Mouse (Mus musculus) hindbrain, embryonic 11.5 days (tissue): ENCODE results near the gene Iqsec1. TPM values are rescaled to one million over a fixed set of nuclear protein-coding genes. Genes with fewer than 3 reads are reported as not detected.

ENCODE experiments used
- ATAC-seq: fragments of 200-750 bp; cut with Nextera tagmentation; 2 replicates; pipeline ENCODE4 v1.8.0; 2017; ENCODE audit warnings: mild to moderate bottlenecking, moderate TSS enrichment, moderate library complexity; ENCODE audit not compliant: low FRiP score
- DNase-seq: peaks from one replicate; pipeline ENCODE4 v3.0.0-alpha.2; 2015; ENCODE audit warnings: low spot score
- H3K27ac ChIP-seq: fragments of 300-500 bp; sonication (generic); 2 replicates; pipeline ENCODE4 v1.5.1; 2014; ENCODE audit warnings: mild to moderate bottlenecking, low read depth, low read length
- H3K27me3 ChIP-seq: fragments of 300-500 bp; sonication (generic); 2 replicates; pipeline ENCODE4 v1.6.1; 2014; ENCODE audit warnings: mild to moderate bottlenecking, low read length, moderate library complexity, mixed read lengths; ENCODE audit not compliant: control insufficient read depth, insufficient read depth
- H3K36me3 ChIP-seq: fragments of 300-500 bp; sonication (generic); 2 replicates; pipeline ENCODE4 v1.6.1; 2014; ENCODE audit warnings: mild to moderate bottlenecking, low read length, moderate library complexity, mixed read lengths; ENCODE audit not compliant: control insufficient read depth, insufficient read depth
- H3K4me1 ChIP-seq: fragments of 300-500 bp; sonication (generic); replicated peaks from 2 replicates; pipeline ENCODE4 v1.6.1; 2014; ENCODE audit warnings: low read length, mixed read lengths; ENCODE audit not compliant: control insufficient read depth, insufficient read depth
- H3K4me2 ChIP-seq: fragments of 300-500 bp; sonication (generic); replicated peaks from 2 replicates; pipeline ENCODE4 v1.6.1; 2014; ENCODE audit warnings: mild to moderate bottlenecking, low read depth, low read length
- H3K4me3 ChIP-seq: fragments of 300-500 bp; sonication (generic); 2 replicates; pipeline ENCODE4 v1.5.1; 2014; ENCODE audit warnings: low read depth, low read length
- H3K9ac ChIP-seq: fragments of 300-500 bp; sonication (generic); 2 replicates; pipeline ENCODE4 v1.6.1; 2014; ENCODE audit warnings: low read depth, low read length
- H3K9me3 ChIP-seq: fragments of 300-500 bp; sonication (generic); 2 replicates; pipeline ENCODE4 v1.6.1; 2016; ENCODE audit warnings: low read length; ENCODE audit not compliant: control insufficient read depth
- WGBS: fragments of 180-500 bp; shearing (Covaris S2); extraction: QIAGEN DNeasy Blood & Tissue Kit; methylation state at CpG from one replicate; pipeline ENCODE4 v1.1.7; 2014; 5-methylcytosine and 5-hydroxymethylcytosine counted together
- polyA plus RNA-seq: library from polyadenylated mRNA; unstranded; fragments of >200 nt; fragmentation: Nextera tagmentation; extraction: Ambion mirVana; gene quantifications from 2 replicates; pipeline ENCODE4 v1.2.1, GENCODE M21; 2014

The Iqsec1 gene
- polyA plus RNA-seq, 1 experiment from 2014 or later = 22.4 TPM

- no peak overlapping the region for H3K9ac ChIP-seq
- DNase-seq (peak; percentile 44), ATAC-seq (0 out of 2 replicates have a peak, but pooled peaks have one; percentile 19)
- H3K27ac ChIP-seq = peak overlapping the region; percentile 60
- H3K4me3 ChIP-seq = no peak overlapping the region
- no peaks in the 10 kb centered on the region for H3K36me3 ChIP-seq
- no peaks in the 10 kb centered on the region for H3K27me3 ChIP-seq
- WGBS = 44% methylated on average over 5 of the region's 5 CpGs
- peaks cover 10% of the 10 kb centered on the region; the same call in 1 of the 2 replicates for H3K4me1 ChIP-seq
- no peaks in the 10 kb centered on the region for H3K9me3 ChIP-seq
- H3K4me2 ChIP-seq = no peak overlapping the region
Measured at GRCm38 (mm10) chr6:90920510-90921220, 67.8 kb downstream of the Iqsec1 start.

DNA sequence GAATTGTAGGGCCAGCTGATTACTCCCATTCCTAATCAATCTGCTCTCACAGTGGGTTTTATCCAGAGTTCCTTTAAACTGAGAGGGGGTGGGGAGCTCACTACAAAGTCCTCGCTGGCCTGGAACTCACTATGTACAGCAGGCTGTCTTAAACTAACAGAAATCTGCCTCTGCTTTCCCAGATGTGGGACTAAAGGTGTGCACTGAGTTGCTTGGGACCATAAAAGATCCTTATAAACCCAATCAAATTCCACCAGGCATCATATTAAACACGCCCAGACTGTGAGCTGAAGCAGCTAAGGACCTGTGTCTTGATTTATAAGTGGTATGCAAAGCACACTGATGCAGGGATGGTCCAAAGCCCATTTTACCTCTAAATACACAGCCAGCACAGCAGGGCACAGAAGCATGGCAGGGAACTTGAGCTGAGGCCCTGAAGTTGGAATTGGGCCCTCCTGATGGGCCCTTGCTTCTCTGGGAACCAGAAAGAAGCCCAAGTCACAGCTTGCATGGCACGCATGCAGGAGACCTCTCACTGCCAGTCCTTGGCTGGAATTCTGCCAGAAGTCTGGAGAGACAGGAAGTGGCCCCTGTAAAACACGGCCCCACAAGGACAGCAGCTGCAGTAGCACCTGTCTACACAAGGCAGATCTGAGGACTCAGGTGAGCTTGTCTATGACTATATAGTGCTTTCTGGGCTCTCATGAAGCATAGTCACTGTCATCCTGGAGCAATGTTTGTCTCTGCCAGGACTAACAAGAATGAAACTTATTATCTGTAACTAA, 68.7 kb downstream of the Iqsec1 start:
- H3K9ac ChIP-seq = no peak overlapping the region
- DNase-seq (no peak), ATAC-seq (no peak)
- peaks cover 10% of the 10 kb centered on the region; the same call in 1 of the 2 replicates for H3K4me1 ChIP-seq
- 0 out of 2 replicates have a peak overlapping the region, but pooled peaks have one; percentile 20 for H3K27ac ChIP-seq
- 55% methylated on average over 4 of the region's 4 CpGs for WGBS
- no peak overlapping the region for H3K4me3 ChIP-seq
- H3K9me3 ChIP-seq = no peaks in the 10 kb centered on the region
- H3K36me3 ChIP-seq = no peaks in the 10 kb centered on the region
- H3K4me2 ChIP-seq = no peak overlapping the region
- H3K27me3 ChIP-seq = no peaks in the 10 kb centered on the region

GRCm38 (mm10) chr6:90915585-90915984, 72.9 kb downstream of the Iqsec1 start:
- Histone ChIP-seq H3K27ac (no peak overlapping the region), H3K4me3 (no peak overlapping the region), H3K4me2 (no peak overlapping the region), H3K9ac (no peak overlapping the region), H3K9me3 (no peaks in the 10 kb centered on the region), H3K27me3 (no peaks in the 10 kb centered on the region), H3K36me3 (no peaks in the 10 kb centered on the region), H3K4me1 (peaks cover 3% of the 10 kb centered on the region; the same call in 1 of the 2 replicates)
- DNase-seq = no peak
- no peak for ATAC-seq
- WGBS = 80% methylated on average over 2 of the region's 2 CpGs

- WGBS = 86% methylated on average over 5 of the region's 5 CpGs
- Histone ChIP-seq H3K4me1 (no peaks in the 10 kb centered on the region), H3K36me3 (no peaks in the 10 kb centered on the region), H3K27ac (no peak overlapping the region), H3K9ac (no peak overlapping the region), H3K4me3 (no peak overlapping the region), H3K4me2 (no peak overlapping the region), H3K9me3 (no peaks in the 10 kb centered on the region), H3K27me3 (no peaks in the 10 kb centered on the region)
- ATAC-seq = no peak
- DNase-seq = no peak
Measured at GRCm38 (mm10) chr6:90913771-90914170, 74.7 kb downstream of the Iqsec1 start.

- H3K4me2 ChIP-seq = no peak overlapping the region
- DNase-seq (no peak), ATAC-seq (no peak)
- H3K4me1 ChIP-seq = no peaks in the 10 kb centered on the region
- no peak overlapping the region for H3K9ac ChIP-seq
- H3K36me3 ChIP-seq = no peaks in the 10 kb centered on the region
- H3K27me3 ChIP-seq = no peaks in the 10 kb centered on the region
- H3K27ac ChIP-seq = no peak overlapping the region
- H3K4me3 ChIP-seq = no peak overlapping the region
- 86% methylated on average over 6 of the region's 6 CpGs for WGBS
- H3K9me3 ChIP-seq = no peaks in the 10 kb centered on the region
Measured at GRCm38 (mm10) chr6:90912768-90913167, 75.7 kb downstream of the Iqsec1 start.

GRCm38 (mm10) chr6:90904143-90904542, 84.3 kb downstream of the Iqsec1 start:
- H3K36me3 ChIP-seq = no peaks in the 10 kb centered on the region
- DNase-seq (no peak), ATAC-seq (no peak)
- no peak overlapping the region for H3K4me2 ChIP-seq
- no peaks in the 10 kb centered on the region for H3K4me1 ChIP-seq
- H3K4me3 ChIP-seq = no peak overlapping the region
- 100% methylated on average over 2 of the region's 2 CpGs for WGBS
- no peaks in the 10 kb centered on the region for H3K9me3 ChIP-seq
- H3K9ac ChIP-seq = no peak overlapping the region
- no peak overlapping the region for H3K27ac ChIP-seq
- no peaks in the 10 kb centered on the region for H3K27me3 ChIP-seq

- ATAC-seq (no peak), DNase-seq (no peak)
- Histone ChIP-seq H3K4me2 (no peak overlapping the region), H3K9ac (no peak overlapping the region), H3K27me3 (no peaks in the 10 kb centered on the region), H3K9me3 (no peaks in the 10 kb centered on the region), H3K4me1 (no peaks in the 10 kb centered on the region), H3K36me3 (no peaks in the 10 kb centered on the region), H3K4me3 (no peak overlapping the region), H3K27ac (no peak overlapping the region)
- 64% methylated on average over 6 of the region's 6 CpGs for WGBS
Measured at GRCm38 (mm10) chr6:90900302-90900701, 88.2 kb downstream of the Iqsec1 start.

- H3K4me1 ChIP-seq = no peaks in the 10 kb centered on the region
- H3K4me3 ChIP-seq = no peak overlapping the region
- H3K27me3 ChIP-seq = no peaks in the 10 kb centered on the region
- no peak overlapping the region for H3K4me2 ChIP-seq
- WGBS = 100% methylated on average over 1 of the region's 1 CpGs
- no peak overlapping the region for H3K27ac ChIP-seq
- no peaks in the 10 kb centered on the region for H3K9me3 ChIP-seq
- no peak overlapping the region for H3K9ac ChIP-seq
- H3K36me3 ChIP-seq = no peaks in the 10 kb centered on the region
- DNase-seq (no peak), ATAC-seq (no peak)
Measured at GRCm38 (mm10) chr6:90899266-90899665, 89.2 kb downstream of the Iqsec1 start.
